Mouse (Mus musculus) hindbrain, embryonic 14.5 days (tissue): ENCODE measurements at regions not wholly inside any gene's neighbourhood (a gene's known extent, or its start where the extent isn't known, plus 50 kb on each side); places are given as distances from the start of the nearest gene placed in this dataset.

ENCODE experiments used
- ATAC-seq: fragments of 200-750 bp; cut with Nextera tagmentation; 2 replicates; pipeline ENCODE4 v1.8.0; 2017; ENCODE audit warnings: moderate number of reproducible peaks, mild to moderate bottlenecking, moderate TSS enrichment, moderate library complexity; ENCODE audit not compliant: low FRiP score
- DNase-seq: peaks from one replicate; pipeline ENCODE4 v3.0.0-alpha.2; 2015; ENCODE audit warnings: low spot score
- H3K27ac ChIP-seq: fragments of 300-500 bp; sonication (generic); 2 replicates; pipeline ENCODE4 v1.5.1; 2014; ENCODE audit warnings: mild to moderate bottlenecking, moderate library complexity
- H3K27me3 ChIP-seq: fragments of 300-500 bp; sonication (generic); 2 replicates; pipeline ENCODE4 v1.6.1; 2014; ENCODE audit warnings: mild to moderate bottlenecking, low read length, mixed read lengths; ENCODE audit not compliant: control insufficient read depth, insufficient read depth
- H3K36me3 ChIP-seq: fragments of 300-500 bp; sonication (generic); replicated peaks from 2 replicates; pipeline ENCODE4 v1.6.1; 2014; ENCODE audit not compliant: control insufficient read depth, insufficient read depth
- H3K4me1 ChIP-seq: fragments of 300-500 bp; sonication (generic); replicated peaks from 2 replicates; pipeline ENCODE4 v1.6.1; 2014; ENCODE audit warnings: antibody characterized with exemption, low read length, mixed read lengths; ENCODE audit not compliant: control insufficient read depth, insufficient read depth
- H3K4me2 ChIP-seq: fragments of 300-500 bp; sonication (generic); replicated peaks from 2 replicates; pipeline ENCODE4 v1.6.1; 2014; ENCODE audit warnings: mild to moderate bottlenecking, moderate library complexity
- H3K4me3 ChIP-seq: fragments of 300-500 bp; sonication (generic); replicated peaks from 2 replicates; pipeline ENCODE4 v1.5.1; 2014; ENCODE audit warnings: mild to moderate bottlenecking, low read length
- H3K9ac ChIP-seq: fragments of 300-500 bp; sonication (generic); 2 replicates; pipeline ENCODE4 v1.6.1; 2014
- H3K9me3 ChIP-seq: fragments of 300-500 bp; sonication (generic); 2 replicates; pipeline ENCODE4 v1.6.1; 2016; ENCODE audit warnings: low read length; ENCODE audit not compliant: control insufficient read depth
- WGBS: fragments of 180-500 bp; shearing (Covaris S2); extraction: QIAGEN DNeasy Blood & Tissue Kit; methylation state at CpG from one replicate; pipeline ENCODE4 v1.1.7; 2014; 5-methylcytosine and 5-hydroxymethylcytosine counted together

GRCm38 (mm10) chr2:19145881-19146280 lies 53.2 kb upstream of the Armc3 start:
- Histone ChIP-seq H3K27ac (no peak overlapping the region), H3K4me2 (no peak overlapping the region), H3K27me3 (no peaks in the 10 kb centered on the region), H3K4me3 (no peak overlapping the region), H3K9me3 (no peaks in the 10 kb centered on the region), H3K36me3 (no peaks in the 10 kb centered on the region), H3K9ac (no peak overlapping the region), H3K4me1 (0 out of 2 replicates have a peak, but pooled peaks cover 10% of the 10 kb centered on the region)
- 52% methylated on average over 2 of the region's 2 CpGs for WGBS
- no peak for ATAC-seq
- no peak for DNase-seq

GRCm38 (mm10) chr2:19146289-19146688 lies 52.8 kb upstream of the Armc3 start:
- WGBS, result 47% methylated on average over 6 of the region's 6 CpGs

GRCm38 (mm10) chr2:19148812-19149211 lies 50.3 kb upstream of the Armc3 start:
- no peak overlapping the region for H3K4me3 ChIP-seq
- H3K4me1 ChIP-seq, result 0 out of 2 replicates have a peak, but pooled peaks cover 10% of the 10 kb centered on the region
- H3K27ac ChIP-seq, result no peak overlapping the region
- DNase-seq (no peak), ATAC-seq (no peak; the same call in 1 of the 2 replicates)
- 59% methylated on average over 5 of the region's 5 CpGs for WGBS
- H3K9ac ChIP-seq, result no peak overlapping the region
- no peaks in the 10 kb centered on the region for H3K36me3 ChIP-seq
- H3K4me2 ChIP-seq, result no peak overlapping the region
- no peaks in the 10 kb centered on the region for H3K27me3 ChIP-seq
- no peaks in the 10 kb centered on the region for H3K9me3 ChIP-seq

More at GRCm38 (mm10) chr2:19146289-19146688, 52.8 kb upstream of the Armc3 start:
- Histone ChIP-seq H3K9ac (no peak overlapping the region), H3K9me3 (no peaks in the 10 kb centered on the region), H3K4me1 (0 out of 2 replicates have a peak, but pooled peaks cover 10% of the 10 kb centered on the region), H3K4me3 (no peak overlapping the region), H3K27ac (no peak overlapping the region), H3K36me3 (no peaks in the 10 kb centered on the region), H3K4me2 (no peak overlapping the region), H3K27me3 (no peaks in the 10 kb centered on the region)
- ATAC-seq, result no peak
- no peak for DNase-seq
